Mouse (Mus musculus): ENCODE results near the gene Hsp90b1. TPM values are rescaled to one million over a fixed set of nuclear protein-coding genes. Genes with fewer than 3 reads are reported as not detected.

Hsp90b1 gene
- polyA plus RNA-seq, 1 experiment from 2014 or later: 488 TPM

- Histone ChIP-seq H3K9me3 (ENCODE audit: control insufficient read depth, low read length) (no peaks in the 10 kb centered on the region), H3K36me3 (ENCODE audit: control insufficient read depth, insufficient read depth, low read length) (no peaks in the 10 kb centered on the region), H3K4me3 (ENCODE audit: low read depth, low read length) (no peak overlapping the region), H3K27me3 (replicated peaks; ENCODE audit: control insufficient read depth, insufficient read depth, low read length) (no peaks in the 10 kb centered on the region), H3K27ac (ENCODE audit: low read depth) (no peak overlapping the region), H3K4me1 (replicated peaks; ENCODE audit: control insufficient read depth, insufficient read depth, low read length) (no peaks in the 10 kb centered on the region), H3K4me2 (ENCODE audit: low read length) (no peak overlapping the region), H3K9ac (ENCODE audit: low read length) (no peak overlapping the region)
- ATAC-seq (replicated peaks; ENCODE audit: low FRiP score, low TSS enrichment, low read depth): no peak
- DNase-seq (ENCODE audit: low spot score): no peak
- 81% methylated on average over 3 of the region's 3 CpGs for WGBS
These were observed 6.8 kb upstream of the Hsp90b1 start for GRCm38 (mm10) chr10:86712156-86712555.

- no peaks in the 10 kb centered on the region for H3K9me3 ChIP-seq (ENCODE audit: control insufficient read depth, low read length)
- peaks cover 23% of the 10 kb centered on the region for H3K4me1 ChIP-seq (replicated peaks; ENCODE audit: control insufficient read depth, insufficient read depth, low read length)
- ATAC-seq (replicated peaks; ENCODE audit: low FRiP score, low TSS enrichment, low read depth) (no peak), DNase-seq (ENCODE audit: low spot score) (no peak)
- 83% methylated on average over 3 of the region's 3 CpGs for WGBS
- H3K27me3 ChIP-seq (replicated peaks; ENCODE audit: control insufficient read depth, insufficient read depth, low read length): no peaks in the 10 kb centered on the region
- H3K27ac ChIP-seq (ENCODE audit: low read depth): 0 out of 2 replicates have a peak overlapping the region, but pooled peaks have one; percentile 96
- no peak overlapping the region for H3K9ac ChIP-seq (ENCODE audit: low read length)
- H3K4me3 ChIP-seq (ENCODE audit: low read depth, low read length): peak overlapping the region; percentile 98; the same call in 1 of the 2 replicates
- peak overlapping the region; percentile 49 for H3K4me2 ChIP-seq (ENCODE audit: low read length)
- H3K36me3 ChIP-seq (ENCODE audit: control insufficient read depth, insufficient read depth, low read length): peaks cover 19% of the 10 kb centered on the region
These were observed 1.8 kb upstream of the Hsp90b1 start for GRCm38 (mm10) chr10:86707134-86707533.

GRCm38 (mm10) chr10:86705922-86706752, 828 bp upstream of the Hsp90b1 start:
- Histone ChIP-seq H3K9me3 (ENCODE audit: control insufficient read depth, low read length) (no peaks in the 10 kb centered on the region), H3K36me3 (ENCODE audit: control insufficient read depth, insufficient read depth, low read length) (peaks cover 29% of the 10 kb centered on the region), H3K27ac (ENCODE audit: low read depth) (peak overlapping the region; percentile 96), H3K9ac (ENCODE audit: low read length) (peak overlapping the region; percentile 77), H3K4me2 (ENCODE audit: low read length) (peak overlapping the region; percentile 49), H3K4me1 (replicated peaks; ENCODE audit: control insufficient read depth, insufficient read depth, low read length) (peaks cover 28% of the 10 kb centered on the region), H3K27me3 (replicated peaks; ENCODE audit: control insufficient read depth, insufficient read depth, low read length) (no peaks in the 10 kb centered on the region), H3K4me3 (ENCODE audit: low read depth, low read length) (peak overlapping the region; percentile 98)
- DNase-seq (ENCODE audit: low spot score) (peak; percentile 96), ATAC-seq (replicated peaks; ENCODE audit: low FRiP score, low TSS enrichment, low read depth) (peak; percentile 87)
- 5% methylated on average over 33 of the region's 33 CpGs for WGBS

- no peaks in the 10 kb centered on the region for H3K27me3 ChIP-seq (replicated peaks; ENCODE audit: control insufficient read depth, insufficient read depth, low read length)
- peak; percentile 3; the same call in 1 of the 2 replicates for ATAC-seq (replicated peaks; ENCODE audit: low FRiP score, low TSS enrichment, low read depth)
- H3K9ac ChIP-seq (ENCODE audit: low read length): peak overlapping the region; percentile 98
- H3K9me3 ChIP-seq (ENCODE audit: control insufficient read depth, low read length): no peaks in the 10 kb centered on the region
- peak overlapping the region; percentile 70 for H3K4me2 ChIP-seq (ENCODE audit: low read length)
- H3K4me1 ChIP-seq (replicated peaks; ENCODE audit: control insufficient read depth, insufficient read depth, low read length): peaks cover 38% of the 10 kb centered on the region
- WGBS: 0% methylated on average over 33 of the region's 33 CpGs
- DNase-seq (ENCODE audit: low spot score): peak; percentile 73
- peaks cover 44% of the 10 kb centered on the region for H3K36me3 ChIP-seq (ENCODE audit: control insufficient read depth, insufficient read depth, low read length)
- H3K27ac ChIP-seq (ENCODE audit: low read depth): peak overlapping the region; percentile 96
- peak overlapping the region; percentile 98 for H3K4me3 ChIP-seq (ENCODE audit: low read depth, low read length)
These were observed 619 bp downstream of the Hsp90b1 start for GRCm38 (mm10) chr10:86704589-86705191.

GRCm38 (mm10) chr10:86704141-86704540, 1.2 kb downstream of the Hsp90b1 start:
- Histone ChIP-seq H3K9me3 (ENCODE audit: control insufficient read depth, low read length) (no peaks in the 10 kb centered on the region), H3K4me2 (ENCODE audit: low read length) (peak overlapping the region; percentile 70), H3K4me3 (ENCODE audit: low read depth, low read length) (peak overlapping the region; percentile 98), H3K27me3 (replicated peaks; ENCODE audit: control insufficient read depth, insufficient read depth, low read length) (no peaks in the 10 kb centered on the region), H3K36me3 (ENCODE audit: control insufficient read depth, insufficient read depth, low read length) (peaks cover 49% of the 10 kb centered on the region), H3K4me1 (replicated peaks; ENCODE audit: control insufficient read depth, insufficient read depth, low read length) (peaks cover 38% of the 10 kb centered on the region), H3K27ac (ENCODE audit: low read depth) (no peak overlapping the region), H3K9ac (ENCODE audit: low read length) (peak overlapping the region; percentile 98)
- DNase-seq (ENCODE audit: low spot score): no peak
- ATAC-seq (replicated peaks; ENCODE audit: low FRiP score, low TSS enrichment, low read depth): no peak
- WGBS: 4% methylated on average over 8 of the region's 8 CpGs

GRCm38 (mm10) chr10:86703375-86703774, 1.9 kb downstream of the Hsp90b1 start:
- Histone ChIP-seq H3K4me1 (replicated peaks; ENCODE audit: control insufficient read depth, insufficient read depth, low read length) (peaks cover 38% of the 10 kb centered on the region), H3K27ac (ENCODE audit: low read depth) (no peak overlapping the region), H3K4me3 (ENCODE audit: low read depth, low read length) (peak overlapping the region; percentile 98), H3K27me3 (replicated peaks; ENCODE audit: control insufficient read depth, insufficient read depth, low read length) (no peaks in the 10 kb centered on the region), H3K36me3 (ENCODE audit: control insufficient read depth, insufficient read depth, low read length) (peaks cover 57% of the 10 kb centered on the region), H3K4me2 (ENCODE audit: low read length) (peak overlapping the region; percentile 70), H3K9me3 (ENCODE audit: control insufficient read depth, low read length) (no peaks in the 10 kb centered on the region), H3K9ac (ENCODE audit: low read length) (peak overlapping the region; percentile 98)
- no peak for ATAC-seq (replicated peaks; ENCODE audit: low FRiP score, low TSS enrichment, low read depth)
- WGBS: 62% methylated on average over 4 of the region's 4 CpGs
- DNase-seq (ENCODE audit: low spot score): no peak

GRCm38 (mm10) chr10:86702312-86702920, 2.9 kb downstream of the Hsp90b1 start:
- H3K27ac ChIP-seq (ENCODE audit: low read depth): no peak overlapping the region
- no peaks in the 10 kb centered on the region for H3K9me3 ChIP-seq (ENCODE audit: control insufficient read depth, low read length)
- ATAC-seq (replicated peaks; ENCODE audit: low FRiP score, low TSS enrichment, low read depth) (no peak), DNase-seq (ENCODE audit: low spot score) (no peak)
- no peak overlapping the region for H3K4me3 ChIP-seq (ENCODE audit: low read depth, low read length)
- peak overlapping the region; percentile 70; the same call in 1 of the 2 replicates for H3K4me2 ChIP-seq (ENCODE audit: low read length)
- H3K27me3 ChIP-seq (replicated peaks; ENCODE audit: control insufficient read depth, insufficient read depth, low read length): no peaks in the 10 kb centered on the region
- H3K36me3 ChIP-seq (ENCODE audit: control insufficient read depth, insufficient read depth, low read length): peaks cover 66% of the 10 kb centered on the region
- H3K9ac ChIP-seq (ENCODE audit: low read length): no peak overlapping the region
- WGBS: 61% methylated on average over 4 of the region's 4 CpGs
- H3K4me1 ChIP-seq (replicated peaks; ENCODE audit: control insufficient read depth, insufficient read depth, low read length): peaks cover 38% of the 10 kb centered on the region

GRCm38 (mm10) chr10:86700973-86701372, 4.3 kb downstream of the Hsp90b1 start:
- 0 out of 2 replicates have a peak overlapping the region, but pooled peaks have one; percentile 1 for H3K4me2 ChIP-seq (ENCODE audit: low read length)
- H3K27me3 ChIP-seq (replicated peaks; ENCODE audit: control insufficient read depth, insufficient read depth, low read length): no peaks in the 10 kb centered on the region
- H3K9me3 ChIP-seq (ENCODE audit: control insufficient read depth, low read length): no peaks in the 10 kb centered on the region
- H3K4me1 ChIP-seq (replicated peaks; ENCODE audit: control insufficient read depth, insufficient read depth, low read length): peaks cover 34% of the 10 kb centered on the region
- H3K36me3 ChIP-seq (ENCODE audit: control insufficient read depth, insufficient read depth, low read length): peaks cover 75% of the 10 kb centered on the region
- H3K4me3 ChIP-seq (ENCODE audit: low read depth, low read length): no peak overlapping the region; the same call in 1 of the 2 replicates
- ATAC-seq (replicated peaks; ENCODE audit: low FRiP score, low TSS enrichment, low read depth) (no peak), DNase-seq (ENCODE audit: low spot score) (no peak)
- H3K27ac ChIP-seq (ENCODE audit: low read depth): no peak overlapping the region
- H3K9ac ChIP-seq (ENCODE audit: low read length): no peak overlapping the region
- 64% methylated on average over 3 of the region's 3 CpGs for WGBS
